Mouse (Mus musculus) erythroblast, embryonic 14.5 days (primary cell): ENCODE measurements around the gene Npl.

Source experiments
- GATA1 ChIP-seq: IDR thresholded peaks from 2 replicates; pipeline ENCODE4 v1.6.1; 2012; ENCODE audit warnings: low read length, inconsistent platforms, mixed read lengths
- TAL1 ChIP-seq: IDR thresholded peaks from 3 replicates; pipeline ENCODE4 v1.6.1; 2012; ENCODE audit warnings: low read length, inconsistent platforms, mixed read lengths

DNA sequence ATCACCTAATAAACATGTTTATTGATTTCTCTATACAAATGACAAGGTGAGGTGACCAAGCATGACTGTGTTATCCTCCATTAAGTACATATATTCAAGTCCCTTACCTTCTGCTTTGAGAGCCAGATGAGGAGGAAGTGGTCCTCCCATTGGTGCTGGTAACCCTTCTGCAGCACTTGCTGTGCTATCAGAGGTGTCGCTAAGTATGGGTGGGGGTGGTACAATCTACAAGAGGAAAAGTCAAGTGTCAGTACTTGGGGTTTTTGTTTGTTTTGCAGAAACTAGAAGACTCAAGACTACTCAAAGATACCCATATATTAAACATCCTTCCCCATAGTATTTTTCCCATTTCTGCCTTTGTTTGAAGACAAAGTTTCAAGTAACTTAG lies 68.8 kb downstream of the Npl start:
- TF ChIP-seq TAL1, result no peak
- TF ChIP-seq GATA1, result no peak
